Mouse (Mus musculus): ENCODE results near the gene Uvssa. TPM values are rescaled to one million over a fixed set of nuclear protein-coding genes. Genes with fewer than 3 reads are reported as not detected.
"Not testable (repeated sequence)": the region's sequence is repeated elsewhere in the genome, so short reads cannot be mapped to it uniquely, and the experiment has no call there.

Uvssa gene
- polyA plus RNA-seq (2012; rRNA removed): 6.4 and 8.0 TPM in 2 replicates

DNA sequence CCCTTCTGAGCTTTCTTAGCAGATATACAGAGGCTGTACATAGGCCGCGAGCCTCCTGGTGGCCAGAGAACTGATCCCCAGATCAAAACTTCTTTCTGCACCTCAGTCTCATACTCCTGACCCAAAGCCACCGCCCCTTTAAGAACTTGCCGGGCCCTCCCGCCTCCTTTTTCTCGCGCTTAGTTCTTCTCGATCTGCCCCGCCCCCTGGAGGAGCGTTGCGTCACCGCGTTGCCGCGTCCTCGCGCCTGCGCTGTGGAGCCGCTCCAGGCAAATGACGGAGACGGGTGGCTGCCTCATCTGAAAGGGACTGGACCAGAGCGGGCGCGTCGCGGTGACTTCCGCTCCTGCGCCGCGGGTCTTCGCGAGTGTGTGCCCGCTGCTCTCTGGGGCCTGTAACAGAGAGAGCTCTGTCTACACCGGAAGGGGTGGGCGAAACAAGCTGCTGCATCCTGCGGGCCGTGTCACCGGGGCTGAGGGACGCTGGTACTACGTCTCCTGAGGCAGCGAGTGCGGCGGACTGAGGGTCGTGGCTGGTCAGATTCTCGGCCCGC is at the start of gene Uvssa:
Gene Uvssa, plus strand, starts transcription at position 248 of the 553 bp plus-strand sequence.
- under 1% methylated on average over 46 of the region's 46 CpGs for WGBS
- peak within 1 kb of the TSS; percentile 74 for H3K4me3 ChIP-seq (replicated peaks; ENCODE audit: insufficient read depth, low read depth, low read length)
- peak; percentile 87 for TF ChIP-seq POLR2A (IDR thresholded peaks at IDR 0.05; ENCODE audit: borderline replicate concordance, insufficient read depth, low read length)
- TF ChIP-seq CTCF (IDR thresholded peaks at IDR 0.05; ENCODE audit: borderline replicate concordance, insufficient read depth, low read depth, low read length): peak; percentile 11; the same call in 1 of the 2 replicates
- H3K27me3 ChIP-seq (ENCODE audit: control insufficient read depth, insufficient read depth, low read length): no peaks in the 10 kb centered on the region
- DNase-seq: peak; percentile 99
- H3K27ac ChIP-seq (ENCODE audit: insufficient read depth, low read length): peak within 1 kb of the TSS; percentile 74
- no peaks in the 10 kb centered on the region for H3K4me1 ChIP-seq (ENCODE audit: control insufficient read depth, insufficient read depth, low read length)

DNA sequence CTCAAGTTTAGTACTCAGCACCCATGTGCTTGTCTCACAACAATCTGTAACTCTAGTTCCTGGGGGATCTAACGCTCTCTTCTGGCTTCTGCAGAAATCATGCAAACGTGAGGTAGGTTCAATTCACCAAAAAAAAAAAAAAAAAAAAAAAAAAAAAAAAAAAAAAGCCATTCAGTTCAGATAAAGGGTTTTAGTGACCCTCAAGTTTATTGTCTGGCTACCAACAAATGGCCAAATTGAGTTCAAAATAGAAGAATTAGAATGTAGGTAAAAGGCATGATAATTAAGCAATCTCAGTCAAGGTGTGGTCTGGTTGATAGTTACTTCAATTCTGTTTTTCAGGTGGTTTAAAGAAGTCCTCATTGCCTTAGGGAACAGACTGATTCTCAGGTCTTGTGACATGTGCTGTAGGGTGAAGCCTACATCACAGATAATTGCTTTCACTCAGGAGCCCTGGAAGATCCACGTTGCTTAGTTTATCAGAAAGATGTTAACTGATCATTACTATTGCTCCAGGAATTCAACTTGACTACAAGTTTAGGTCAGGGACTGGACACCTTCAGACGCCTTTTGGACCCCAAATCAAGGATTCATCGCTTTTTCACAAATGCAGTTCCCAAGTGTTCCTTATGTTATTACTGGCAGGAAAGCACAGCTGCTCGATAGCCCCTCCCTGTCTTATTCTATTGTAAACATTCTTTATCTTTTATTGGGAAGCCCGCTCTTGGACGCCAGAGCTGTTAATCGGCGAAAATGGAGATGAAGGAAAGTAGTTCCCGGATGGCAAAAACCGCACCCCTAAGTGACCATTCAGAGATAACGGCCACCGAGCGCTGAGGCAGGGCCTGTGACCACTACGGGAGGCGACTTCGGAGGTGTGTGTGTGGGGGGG is 43.7 kb upstream of the Uvssa start:
- peak overlapping the region; percentile 71; the same call in 1 of the 2 replicates for H3K27ac ChIP-seq (ENCODE audit: insufficient read depth, low read length)
- no peak for TF ChIP-seq POLR2A (IDR thresholded peaks at IDR 0.05; ENCODE audit: borderline replicate concordance, insufficient read depth, low read length)
- no peak for TF ChIP-seq CTCF (IDR thresholded peaks at IDR 0.05; ENCODE audit: borderline replicate concordance, insufficient read depth, low read depth, low read length)
- peaks cover 8% of the 10 kb centered on the region; the same call in 1 of the 2 replicates for H3K4me1 ChIP-seq (ENCODE audit: control insufficient read depth, insufficient read depth, low read length)
- no peak for DNase-seq
- 20% methylated on average over 18 of the region's 18 CpGs for WGBS
- H3K27me3 ChIP-seq (ENCODE audit: control insufficient read depth, insufficient read depth, low read length): no peaks in the 10 kb centered on the region
- H3K4me3 ChIP-seq (replicated peaks; ENCODE audit: insufficient read depth, low read depth, low read length): peak overlapping the region; percentile 83

DNA sequence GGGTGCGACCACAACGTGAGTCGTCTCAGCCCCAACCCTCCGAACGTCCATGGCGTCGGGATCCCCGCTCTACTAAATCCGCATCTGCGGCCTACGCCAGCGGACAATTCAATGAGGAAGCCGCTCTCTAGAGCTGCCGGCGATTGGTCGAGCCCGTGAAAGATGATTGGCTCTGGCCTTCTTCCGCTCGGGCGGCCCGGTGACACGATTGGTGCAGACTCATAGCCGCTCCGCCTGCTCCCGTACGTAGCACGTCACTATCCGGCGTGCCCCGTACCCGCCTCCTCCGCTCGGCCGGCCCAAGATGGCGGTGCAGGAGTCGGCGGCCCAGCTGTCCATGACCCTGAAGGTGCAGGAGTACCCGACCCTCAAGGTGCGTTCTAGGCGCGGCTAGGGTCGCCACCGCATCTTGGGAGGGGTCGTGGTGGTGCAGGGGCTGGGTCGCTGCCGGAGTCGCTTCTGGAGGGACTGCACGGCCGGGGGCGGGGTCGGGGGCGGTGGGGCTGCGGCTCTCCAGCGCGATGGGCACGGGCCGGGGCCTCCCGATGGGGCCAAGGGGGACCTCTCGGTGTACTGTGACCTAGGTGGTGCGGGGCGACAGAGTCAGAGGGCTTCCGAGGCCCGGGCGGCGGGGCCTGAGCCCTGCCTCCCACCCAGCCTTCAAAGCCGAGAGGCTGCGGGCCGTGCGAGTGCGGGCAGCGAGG is 42.9 kb upstream of the Uvssa start, which contains the start of gene Maea:
Gene Maea, plus strand, starts transcription at position 237 of the 704 bp plus-strand sequence.
- TF ChIP-seq POLR2A (IDR thresholded peaks at IDR 0.05; ENCODE audit: borderline replicate concordance, insufficient read depth, low read length) (peak; percentile 82), CTCF (IDR thresholded peaks at IDR 0.05; ENCODE audit: borderline replicate concordance, insufficient read depth, low read depth, low read length) (no peak)
- peaks cover 8% of the 10 kb centered on the region; the same call in 1 of the 2 replicates for H3K4me1 ChIP-seq (ENCODE audit: control insufficient read depth, insufficient read depth, low read length)
- peak; percentile 97 to 98 for DNase-seq
- 1% methylated on average over 71 of the region's 71 CpGs for WGBS
- H3K27me3 ChIP-seq (ENCODE audit: control insufficient read depth, insufficient read depth, low read length): no peaks in the 10 kb centered on the region
- H3K27ac ChIP-seq (ENCODE audit: insufficient read depth, low read length): peak within 1 kb of the TSS; percentile 71; the same call in 1 of the 2 replicates
- peak within 1 kb of the TSS; percentile 93 for H3K4me3 ChIP-seq (replicated peaks; ENCODE audit: insufficient read depth, low read depth, low read length)

DNA sequence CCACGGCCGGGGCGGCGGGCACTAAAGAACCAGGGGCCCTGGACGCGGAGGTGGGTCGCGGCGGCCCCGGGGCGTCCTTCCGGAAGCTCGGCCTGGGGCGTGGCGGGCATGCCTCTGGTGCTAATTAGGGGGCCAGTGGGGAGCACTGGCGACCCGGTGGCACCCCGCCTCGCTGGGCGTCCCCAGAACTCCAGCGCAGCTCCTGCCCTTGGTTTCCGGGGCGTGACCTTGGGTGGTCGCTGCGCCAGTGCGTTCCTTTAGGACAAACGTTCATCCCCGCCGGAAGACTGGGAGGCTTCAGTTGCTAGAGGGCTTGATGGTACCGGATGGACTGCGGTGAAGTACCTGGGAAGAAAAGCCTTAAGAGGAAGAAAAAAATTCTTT is 42.4 kb upstream of the Uvssa start:
- Histone ChIP-seq H3K4me1 (ENCODE audit: control insufficient read depth, insufficient read depth, low read length) (peaks cover 8% of the 10 kb centered on the region; the same call in 1 of the 2 replicates), H3K27me3 (ENCODE audit: control insufficient read depth, insufficient read depth, low read length) (no peaks in the 10 kb centered on the region), H3K4me3 (replicated peaks; ENCODE audit: insufficient read depth, low read depth, low read length) (peak overlapping the region; percentile 93), H3K27ac (ENCODE audit: insufficient read depth, low read length) (peak overlapping the region; percentile 7; the same call in 1 of the 2 replicates)
- TF ChIP-seq POLR2A (IDR thresholded peaks at IDR 0.05; ENCODE audit: borderline replicate concordance, insufficient read depth, low read length): no peak
- DNase-seq: peak in 1 of 2 experiments; percentile 45
- WGBS: 1% methylated on average over 29 of the region's 31 CpGs

DNA sequence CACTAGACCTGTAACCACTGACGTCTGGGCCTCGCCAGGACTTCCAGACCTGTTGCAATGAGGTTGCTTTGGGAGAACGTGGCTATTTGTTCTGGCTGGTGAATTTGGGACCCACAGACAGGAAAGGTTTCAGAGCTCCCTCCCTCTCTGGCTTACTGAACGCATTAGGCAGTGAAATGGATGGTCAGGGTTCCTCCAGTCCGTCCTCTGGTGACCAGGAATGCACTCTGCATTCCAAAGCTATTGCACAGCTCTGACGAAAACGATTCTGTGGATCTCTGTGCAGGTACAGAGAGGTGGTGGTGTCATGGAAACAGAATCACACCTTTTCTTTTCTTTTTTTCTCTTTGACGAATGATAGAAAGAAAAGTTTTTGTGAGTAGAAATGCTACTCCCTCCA is 41.1 kb upstream of the Uvssa start:
- DNase-seq: no peak
- no peaks in the 10 kb centered on the region for H3K27me3 ChIP-seq (ENCODE audit: control insufficient read depth, insufficient read depth, low read length)
- WGBS: 70% methylated on average over 8 of the region's 8 CpGs
- TF ChIP-seq POLR2A (IDR thresholded peaks at IDR 0.05; ENCODE audit: borderline replicate concordance, insufficient read depth, low read length) (no peak), CTCF (IDR thresholded peaks at IDR 0.05; ENCODE audit: borderline replicate concordance, insufficient read depth, low read depth, low read length) (no peak)
- H3K4me1 ChIP-seq (ENCODE audit: control insufficient read depth, insufficient read depth, low read length): peaks cover 11% of the 10 kb centered on the region; the same call in 1 of the 2 replicates
- H3K4me3 ChIP-seq (replicated peaks; ENCODE audit: insufficient read depth, low read depth, low read length): peak overlapping the region; percentile 17
- no peak overlapping the region for H3K27ac ChIP-seq (ENCODE audit: insufficient read depth, low read length)

DNA sequence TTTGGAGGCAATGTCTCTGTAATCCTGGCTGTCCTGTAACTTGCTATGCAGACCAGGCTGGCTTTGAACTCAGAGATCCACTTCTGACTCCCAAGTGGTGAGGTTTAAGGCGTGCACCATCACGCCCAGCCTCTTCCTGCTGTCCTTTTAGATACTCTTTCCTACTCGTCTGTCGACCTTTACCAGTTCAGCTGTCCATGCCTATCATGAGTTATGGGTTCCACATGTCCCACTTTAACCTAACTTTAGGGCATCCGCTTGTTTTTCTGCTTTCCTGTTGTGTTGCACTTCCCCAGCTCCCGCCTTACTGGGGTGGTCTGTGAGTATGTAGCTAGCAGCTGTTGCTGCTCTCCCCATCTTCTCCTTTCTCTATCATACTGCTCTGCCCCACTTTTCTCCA is 37.2 kb upstream of the Uvssa start:
- 90% methylated on average over 6 of the region's 6 CpGs for WGBS
- TF ChIP-seq CTCF (IDR thresholded peaks at IDR 0.05; ENCODE audit: borderline replicate concordance, insufficient read depth, low read depth, low read length): no peak
- TF ChIP-seq POLR2A (IDR thresholded peaks at IDR 0.05; ENCODE audit: borderline replicate concordance, insufficient read depth, low read length): no peak
- Histone ChIP-seq H3K4me3 (replicated peaks; ENCODE audit: insufficient read depth, low read depth, low read length) (no peak overlapping the region), H3K27ac (ENCODE audit: insufficient read depth, low read length) (no peak overlapping the region), H3K27me3 (ENCODE audit: control insufficient read depth, insufficient read depth, low read length) (no peaks in the 10 kb centered on the region), H3K4me1 (ENCODE audit: control insufficient read depth, insufficient read depth, low read length) (peaks cover 11% of the 10 kb centered on the region; the same call in 1 of the 2 replicates)
- no peak for DNase-seq

DNA sequence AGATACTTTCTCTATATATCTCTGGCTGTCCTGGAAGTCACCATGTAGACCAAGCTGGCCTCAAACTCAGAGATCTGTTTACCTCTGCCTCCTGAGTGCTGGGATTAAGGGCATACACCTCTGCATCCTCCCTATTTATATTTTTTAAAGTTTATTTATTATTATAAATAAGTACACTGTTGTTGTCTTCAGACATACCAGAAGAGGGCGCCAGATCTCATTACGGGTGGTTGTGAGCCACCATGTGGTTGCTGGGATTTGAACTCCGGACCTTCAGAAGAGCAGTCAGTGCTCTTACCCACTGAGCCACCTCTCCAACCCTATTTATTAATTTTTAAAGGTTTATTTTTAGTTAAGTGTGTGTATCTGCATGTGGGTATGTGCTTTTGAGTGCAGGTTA is 36.1 kb upstream of the Uvssa start:
- H3K4me1 ChIP-seq (ENCODE audit: control insufficient read depth, insufficient read depth, low read length); H3K27me3 ChIP-seq (ENCODE audit: control insufficient read depth, insufficient read depth, low read length); H3K4me3 ChIP-seq (replicated peaks; ENCODE audit: insufficient read depth, low read depth, low read length); DNase-seq; H3K27ac ChIP-seq (ENCODE audit: insufficient read depth, low read length): not testable (repeated sequence)
- 68% methylated on average over 3 of the region's 3 CpGs for WGBS
